Mouse (Mus musculus) right cerebral cortex, adult 2 months (tissue): Measurements from ENCODE around the gene Nppa.
A peak's percentile ranks its signal among the peaks of the same experiment; 100 is the strongest.

Experiments
- DNase-seq, 2 experiments: peaks; one replicate each; pipeline ENCODE4 v3.0.0; 2021 to 2022; ENCODE audit warnings: low spot score in 2 of 2

Nppa gene

GRCm38 (mm10) chr4:148000202-148000772 lies at the start of gene Nppa:
TSS of gene Nppa (plus strand) at chr4:148000722.
- DNase-seq: no peak

- DNase-seq: peak; percentile 38 to 49
These were observed 46.9 kb upstream of the Nppa start for GRCm38 (mm10) chr4:147953590-147953989.

- no peak for DNase-seq
These were observed 43.4 kb upstream of the Nppa start for GRCm38 (mm10) chr4:147957141-147957540.

GRCm38 (mm10) chr4:147959881-147960831 lies 40.4 kb upstream of the Nppa start:
- DNase-seq: peak; percentile 55 to 69

GRCm38 (mm10) chr4:147962781-147963180 lies 37.7 kb upstream of the Nppa start:
- no peak for DNase-seq

GRCm38 (mm10) chr4:147963623-147964022 lies 36.9 kb upstream of the Nppa start:
- DNase-seq: no peak

GRCm38 (mm10) chr4:147965712-147966111 lies 34.8 kb upstream of the Nppa start:
- no peak for DNase-seq

GRCm38 (mm10) chr4:147968816-147969215 lies 31.7 kb upstream of the Nppa start:
- DNase-seq: no peak

- DNase-seq: no peak
These were observed 31.2 kb upstream of the Nppa start for GRCm38 (mm10) chr4:147969337-147969736.

GRCm38 (mm10) chr4:147976237-147976636 lies 24.3 kb upstream of the Nppa start:
- no peak for DNase-seq

- DNase-seq: no peak
These were observed 22.8 kb upstream of the Nppa start for GRCm38 (mm10) chr4:147977726-147978125.

GRCm38 (mm10) chr4:147978391-147978790 lies 22.1 kb upstream of the Nppa start:
- no peak for DNase-seq

GRCm38 (mm10) chr4:147979441-147979860 lies 21.1 kb upstream of the Nppa start:
- DNase-seq: no peak

GRCm38 (mm10) chr4:147985205-147986132 lies 15.1 kb upstream of the Nppa start, which contains the start of gene Nppb:
TSS of gene Nppb (plus strand) at chr4:147985788.
- DNase-seq: no peak

- DNase-seq: no peak
These were observed 6.9 kb upstream of the Nppa start for GRCm38 (mm10) chr4:147993571-147994095.

- DNase-seq: no peak
These were observed 5.2 kb upstream of the Nppa start for GRCm38 (mm10) chr4:147995311-147995710.

- DNase-seq: no peak
These were observed 679 bp downstream of the Nppa start for GRCm38 (mm10) chr4:148001013-148001789.

GRCm38 (mm10) chr4:148001866-148002265 lies 1.3 kb downstream of the Nppa start:
- no peak for DNase-seq

GRCm38 (mm10) chr4:148004361-148004760 lies 3.8 kb downstream of the Nppa start:
- no peak for DNase-seq

GRCm38 (mm10) chr4:148008412-148008811 lies 7.9 kb downstream of the Nppa start:
- DNase-seq: peak; percentile 75 to 77

- no peak for DNase-seq
These were observed 9.1 kb downstream of the Nppa start for GRCm38 (mm10) chr4:148009641-148010040.
